Mouse (Mus musculus) intestine, postnatal 0 days (tissue): ENCODE data around the gene Gm5244. TPM values are rescaled to one million over a fixed set of nuclear protein-coding genes. Genes with fewer than 3 reads are reported as not detected.

ENCODE experiments used
- ATAC-seq: fragments of 200-750 bp; cut with Nextera tagmentation; 2 replicates; pipeline ENCODE4 v1.8.0; 2017; ENCODE audit warnings: mild to moderate bottlenecking, moderate TSS enrichment, moderate library complexity
- H3K27ac ChIP-seq: fragments of 300-500 bp; sonication (generic); 2 replicates; pipeline ENCODE4 v1.5.1; 2014; ENCODE audit warnings: mild to moderate bottlenecking, low read depth, low read length, moderate library complexity
- H3K27me3 ChIP-seq: fragments of 300-500 bp; sonication (generic); replicated peaks from 2 replicates; pipeline ENCODE4 v1.6.1; 2014; ENCODE audit warnings: low read length, mixed read lengths; ENCODE audit not compliant: control insufficient read depth, insufficient read depth
- H3K36me3 ChIP-seq: fragments of 300-500 bp; sonication (generic); 2 replicates; pipeline ENCODE4 v1.6.1; 2014; ENCODE audit warnings: mild to moderate bottlenecking, moderate library complexity; ENCODE audit not compliant: control insufficient read depth, insufficient read depth
- H3K4me1 ChIP-seq: fragments of 300-500 bp; sonication (generic); replicated peaks from 2 replicates; pipeline ENCODE4 v1.6.1; 2014; ENCODE audit warnings: antibody characterized with exemption, low read length, mixed read lengths; ENCODE audit not compliant: control insufficient read depth, insufficient read depth
- H3K4me2 ChIP-seq: fragments of 300-500 bp; sonication (generic); replicated peaks from 2 replicates; pipeline ENCODE4 v1.6.1; 2014; ENCODE audit warnings: low read depth, mild to moderate bottlenecking, moderate library complexity
- H3K4me3 ChIP-seq: fragments of 300-500 bp; sonication (generic); 2 replicates; pipeline ENCODE4 v1.5.1; 2014; ENCODE audit warnings: low read depth, low read length
- H3K9ac ChIP-seq: fragments of 300-500 bp; sonication (generic); 2 replicates; pipeline ENCODE4 v1.6.1; 2014; ENCODE audit warnings: mild to moderate bottlenecking, low read depth, low read length
- H3K9me3 ChIP-seq: fragments of 300-500 bp; sonication (generic); 2 replicates; pipeline ENCODE4 v1.6.1; 2016; ENCODE audit warnings: mixed run types; ENCODE audit not compliant: control insufficient read depth
- CTCF ChIP-seq: sonication (generic); IDR thresholded peaks from 2 replicates; pipeline ENCODE4 v1.5.1; 2016; ENCODE audit warnings: low read depth, mild to moderate bottlenecking, control low read depth, antibody characterized with exemption, moderate library complexity
- whole genome bisulfite sequencing: fragments of 180-500 bp; shearing (Covaris S2); extraction: QIAGEN DNeasy Blood & Tissue Kit; methylation state at CpG from one replicate; pipeline ENCODE4 v1.1.7; 2014; 5-methylcytosine and 5-hydroxymethylcytosine counted together
- polyA plus RNA-seq: library from polyadenylated mRNA; unstranded; fragments of >200 nt; fragmentation: Nextera tagmentation; extraction: Ambion mirVana; gene quantifications from 2 replicates; pipeline ENCODE4 v1.2.1, GENCODE M21; 2015

The Gm5244 gene
- polyA plus RNA-seq, 1 experiment from 2014 or later: not detected

DNA sequence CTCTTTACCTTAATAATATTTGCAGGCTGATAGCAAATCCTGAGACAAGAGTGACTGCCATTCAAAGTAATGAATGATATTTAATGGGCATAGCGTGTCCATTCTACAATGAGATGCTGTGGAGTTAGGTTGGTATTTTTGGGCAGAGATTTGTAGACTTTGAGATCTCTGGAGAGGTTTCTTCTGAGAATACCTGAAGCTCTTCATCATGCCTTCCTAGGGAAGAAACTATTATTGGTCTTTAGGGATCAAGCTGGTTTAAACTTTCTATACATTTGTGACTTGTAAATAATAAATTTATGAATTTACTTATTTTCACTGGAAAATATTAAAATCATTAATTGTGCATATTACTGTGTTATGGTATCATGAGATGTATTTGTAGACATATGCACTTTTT, 46.9 kb downstream of the Gm5244 start, which contains the start of gene Olfr1446:
TSS of gene Olfr1446 (minus strand) at position 101 of the 400 bp plus-strand sequence.
- H3K4me2 ChIP-seq: no peak within 1 kb of the TSS
- no peak within 1 kb of the TSS for H3K9ac ChIP-seq
- WGBS: 79% methylated on average over 1 of the region's 1 CpGs
- H3K4me3 ChIP-seq: no peak within 1 kb of the TSS
- no peaks in the 10 kb centered on the region for H3K4me1 ChIP-seq
- H3K27ac ChIP-seq: no peak within 1 kb of the TSS
- ATAC-seq: no peak
- no peak for TF ChIP-seq CTCF
- no peaks in the 10 kb centered on the region for H3K36me3 ChIP-seq
- H3K27me3 ChIP-seq: no peaks in the 10 kb centered on the region
- H3K9me3 ChIP-seq: no peaks in the 10 kb centered on the region

Other genes starting within 250 kb of the Gm5244 start
- gene Gm4952, start 246.7 kb upstream of the Gm5244 start, polyA plus RNA-seq: 0.13 TPM in 1 of 2 replicates, not detected in the other
- 2.8 and 3.5 TPM in 2 replicates for gene Glyat, start 213.4 kb upstream of the Gm5244 start, polyA plus RNA-seq
- not detected in 2 replicates for gene Olfr1442, start 176.2 kb upstream of the Gm5244 start, polyA plus RNA-seq
- gene Olfr1443, start 168.6 kb upstream of the Gm5244 start, polyA plus RNA-seq: not detected in 2 replicates
- 0.55 and 0.59 TPM in 2 replicates for gene Keg1, start 150.9 kb upstream of the Gm5244 start, polyA plus RNA-seq
- gene Cntf, start 81.0 kb upstream of the Gm5244 start, polyA plus RNA-seq: 0.93 and 1.1 TPM in 2 replicates
- 13.6 and 15.1 TPM in 2 replicates for gene Zfp91, start 50.6 kb upstream of the Gm5244 start, polyA plus RNA-seq
- 1.7 and 1.9 TPM in 2 replicates for gene Lpxn, start 50.5 kb upstream of the Gm5244 start, polyA plus RNA-seq
- gene Olfr1444, start 10.6 kb downstream of the Gm5244 start, polyA plus RNA-seq: not detected in 2 replicates
- gene Olfr1445, start 37.2 kb downstream of the Gm5244 start, polyA plus RNA-seq: not detected in 2 replicates
- gene Olfr1446, start 46.8 kb downstream of the Gm5244 start, polyA plus RNA-seq: not detected in 2 replicates
- gene Olfr1447, start 57.1 kb downstream of the Gm5244 start, polyA plus RNA-seq: not detected in 2 replicates
- not detected in 2 replicates for gene Olfr1448, start 77.7 kb downstream of the Gm5244 start, polyA plus RNA-seq
- gene Olfr1449, start 84.2 kb downstream of the Gm5244 start, polyA plus RNA-seq: not detected in 2 replicates
- not detected in 2 replicates for gene Olfr1450, start 103.6 kb downstream of the Gm5244 start, polyA plus RNA-seq
- gene Olfr1451, start 148.3 kb downstream of the Gm5244 start, polyA plus RNA-seq: not detected in 2 replicates
- gene Olfr1453, start 181.6 kb downstream of the Gm5244 start, polyA plus RNA-seq: not detected in 2 replicates
- not detected in 2 replicates for gene Olfr1454, start 213.9 kb downstream of the Gm5244 start, polyA plus RNA-seq